Mouse (Mus musculus) testis, adult 2 months (tissue): ENCODE results near the gene Bricd5. TPM values are rescaled to one million over a fixed set of nuclear protein-coding genes. Genes with fewer than 3 reads are reported as not detected.
A peak's percentile ranks its signal among the peaks of the same experiment; 100 is the strongest.

Experiments used
- H3K27ac ChIP-seq: fragments of 200-500 bp; 2 replicates; pipeline ENCODE4 v1.5.1; 2012; ENCODE audit warnings: low read depth, low read length; ENCODE audit not compliant: control insufficient read depth, insufficient read depth
- H3K27me3 ChIP-seq: fragments of 200-500 bp; 2 replicates; pipeline ENCODE4 v1.6.1; 2012; ENCODE audit warnings: mild to moderate bottlenecking, low read length, moderate library complexity; ENCODE audit not compliant: control insufficient read depth, insufficient read depth
- H3K36me3 ChIP-seq: fragments of 200-500 bp; 2 replicates; pipeline ENCODE4 v1.6.1; 2012; ENCODE audit warnings: mild to moderate bottlenecking, low read length; ENCODE audit not compliant: control insufficient read depth, insufficient read depth
- H3K4me1 ChIP-seq: fragments of 200-500 bp; 2 replicates; pipeline ENCODE4 v1.6.1; 2012; ENCODE audit warnings: low read length; ENCODE audit not compliant: control insufficient read depth, insufficient read depth
- H3K4me3 ChIP-seq: fragments of 200-500 bp; 2 replicates; pipeline ENCODE4 v1.5.1; 2012; ENCODE audit warnings: low read depth, mild to moderate bottlenecking, low read length, moderate library complexity, mixed read lengths; ENCODE audit not compliant: control insufficient read depth
- CTCF ChIP-seq: fragments of 200-500 bp; IDR thresholded peaks from 2 replicates; pipeline ENCODE4 v1.5.1; 2012; ENCODE audit warnings: low read depth, mild to moderate bottlenecking, inconsistent platforms, low read length, moderate library complexity; ENCODE audit not compliant: control insufficient read depth, insufficient read depth, insufficient replicate concordance
- POLR2A ChIP-seq: fragments of 200-500 bp; IDR thresholded peaks from 2 replicates; pipeline ENCODE4 v1.6.1; 2012; ENCODE audit warnings: low read depth, mild to moderate bottlenecking, inconsistent platforms, low read length, moderate library complexity; ENCODE audit not compliant: control insufficient read depth
- polyA plus RNA-seq: library from polyadenylated mRNA; depleted of rRNA; stranded (reverse); fragments of >200 nt; gene quantifications from 2 replicates; pipeline ENCODE4 v1.2.3, GENCODE M21; 2012

Bricd5 gene
- polyA plus RNA-seq, 1 experiment, result 7.9 TPM

DNA sequence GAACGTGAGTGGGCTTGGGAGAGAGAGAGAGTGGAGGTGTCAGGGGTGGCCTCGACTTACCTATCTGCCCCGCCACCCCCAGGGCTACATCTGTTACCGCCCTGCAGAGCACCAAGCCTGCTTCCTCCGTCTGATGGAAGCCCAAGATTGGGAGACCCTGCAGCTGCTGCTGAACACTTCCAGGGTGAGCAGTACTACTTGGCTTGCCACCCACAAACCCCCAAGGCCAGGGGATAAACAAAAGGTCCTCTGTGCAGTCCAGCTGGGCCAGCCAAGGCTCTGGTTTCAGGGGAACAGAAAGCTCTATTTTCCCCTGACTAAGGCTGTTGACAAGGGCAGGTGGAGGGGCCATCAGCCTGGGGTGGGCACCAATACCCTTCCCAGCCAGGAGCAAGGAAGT, 873 bp downstream of the Bricd5 start:
- H3K4me3 ChIP-seq, result no peak overlapping the region

DNA sequence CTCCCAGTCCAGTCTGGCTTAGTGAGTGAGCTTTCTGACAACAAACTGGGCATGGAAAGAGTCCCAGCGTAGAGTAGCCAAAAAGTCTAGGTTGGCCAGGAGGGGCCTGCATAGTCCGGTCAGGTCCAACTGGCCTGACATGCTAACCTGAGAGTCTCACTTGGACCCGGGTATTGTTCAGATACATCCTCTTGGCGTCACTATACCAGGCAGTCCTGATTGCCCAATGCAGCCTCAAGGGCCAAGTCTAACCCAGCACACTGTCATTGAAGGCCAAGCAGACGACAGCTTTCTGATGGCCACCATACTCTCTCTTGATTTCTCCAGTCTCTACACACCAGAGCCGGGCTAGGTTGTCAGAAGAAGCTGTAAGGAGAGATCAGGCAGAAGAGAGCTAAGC, 1.9 kb downstream of the Bricd5 start:
- H3K4me1 ChIP-seq, result peaks cover 30% of the 10 kb centered on the region
- no peak overlapping the region for H3K4me3 ChIP-seq
- H3K36me3 ChIP-seq, result peaks cover 2% of the 10 kb centered on the region
- TF ChIP-seq CTCF, result no peak
- no peak for TF ChIP-seq POLR2A
- no peaks in the 10 kb centered on the region for H3K27me3 ChIP-seq
- H3K27ac ChIP-seq, result no peak overlapping the region

More for the DNA sequence above, 873 bp downstream of the Bricd5 start:
- Histone ChIP-seq H3K36me3 (peaks cover 2% of the 10 kb centered on the region), H3K4me1 (peaks cover 25% of the 10 kb centered on the region), H3K27me3 (no peaks in the 10 kb centered on the region), H3K27ac (peak overlapping the region; percentile 44)
- no peak for TF ChIP-seq POLR2A
- TF ChIP-seq CTCF, result no peak

- no peak overlapping the region for H3K27ac ChIP-seq
- peaks cover under 1% of the 10 kb centered on the region for H3K36me3 ChIP-seq
- no peaks in the 10 kb centered on the region for H3K27me3 ChIP-seq
- TF ChIP-seq CTCF (no peak), POLR2A (no peak)
- H3K4me3 ChIP-seq, result no peak overlapping the region
- peaks cover 27% of the 10 kb centered on the region for H3K4me1 ChIP-seq
Measured at GRCm38 (mm10) chr17:24476022-24476776, 2.5 kb downstream of the Bricd5 start.

- Histone ChIP-seq H3K36me3 (no peaks in the 10 kb centered on the region), H3K4me1 (peaks cover 22% of the 10 kb centered on the region), H3K27me3 (no peaks in the 10 kb centered on the region), H3K4me3 (no peak overlapping the region), H3K27ac (no peak overlapping the region)
- TF ChIP-seq POLR2A (no peak), CTCF (no peak)
Measured at GRCm38 (mm10) chr17:24477053-24477984, 3.6 kb downstream of the Bricd5 start.

DNA sequence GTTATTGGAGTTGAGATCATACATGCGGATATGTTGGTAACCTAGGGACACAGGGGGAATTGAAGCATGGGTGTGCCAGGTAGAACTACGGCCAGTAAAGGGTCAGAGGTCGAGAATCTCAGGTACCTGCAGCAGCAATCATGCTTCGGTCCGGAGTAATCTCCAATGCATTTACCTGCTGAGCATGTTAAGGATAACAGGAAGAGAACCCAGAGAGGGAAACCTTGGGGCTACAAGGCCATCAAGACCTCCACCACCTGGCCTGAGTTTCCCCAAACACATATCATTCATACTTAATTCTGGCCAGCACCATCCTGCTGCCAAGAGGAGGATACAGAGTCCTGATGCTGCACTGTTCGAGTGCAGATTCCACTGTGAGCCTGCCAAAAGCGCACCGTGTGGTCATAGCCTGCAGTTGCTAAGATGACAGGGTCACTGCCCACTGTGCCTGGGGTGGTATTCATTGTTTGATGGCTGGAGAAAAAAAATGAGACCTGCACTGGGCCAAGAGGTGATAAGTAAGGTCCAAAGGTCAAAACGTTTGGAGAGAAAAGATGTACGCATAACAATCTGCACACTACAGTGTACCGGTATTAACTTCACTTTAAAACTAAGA, 4.4 kb downstream of the Bricd5 start:
- Histone ChIP-seq H3K27me3 (no peaks in the 10 kb centered on the region), H3K36me3 (no peaks in the 10 kb centered on the region), H3K27ac (no peak overlapping the region), H3K4me3 (peak overlapping the region; percentile 100), H3K4me1 (peaks cover 20% of the 10 kb centered on the region)
- TF ChIP-seq POLR2A (no peak), CTCF (no peak; the same call in 1 of the 2 replicates)

- Histone ChIP-seq H3K4me3 (peak within 1 kb of the TSS; percentile 100), H3K27me3 (no peaks in the 10 kb centered on the region), H3K4me1 (peaks cover 20% of the 10 kb centered on the region), H3K27ac (peak within 1 kb of the TSS; percentile 99), H3K36me3 (no peaks in the 10 kb centered on the region)
- TF ChIP-seq CTCF, result peak; percentile 87; the same call in 1 of the 2 replicates
- TF ChIP-seq POLR2A, result peak; percentile 79
Measured at GRCm38 (mm10) chr17:24478663-24479380, 5.1 kb downstream of the Bricd5 start, which contains the start of gene Mlst8. Gene Mlst8 (minus strand): TSS chr17:24479078.

DNA sequence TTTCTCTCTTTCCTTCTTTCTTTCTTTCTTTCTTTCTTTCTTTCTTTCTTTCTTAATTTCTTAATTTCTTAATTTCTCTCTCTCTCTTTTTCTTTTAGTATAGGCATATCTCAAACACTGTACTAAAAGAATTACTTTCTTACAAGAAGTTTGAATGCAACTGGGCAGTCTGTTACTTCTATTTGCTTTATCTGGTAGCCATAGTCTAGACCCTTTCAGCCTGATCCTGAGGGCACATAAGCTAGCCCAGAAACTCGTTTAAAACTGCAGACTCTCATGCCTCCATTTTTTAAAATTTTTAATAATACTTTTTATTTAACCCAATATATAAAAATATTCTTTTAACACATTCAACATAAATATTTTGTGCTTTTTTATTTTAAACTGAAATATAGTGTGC, 5.7 kb downstream of the Bricd5 start:
- TF ChIP-seq CTCF (no peak), POLR2A (no peak)
- no peak overlapping the region for H3K27ac ChIP-seq
- no peak overlapping the region for H3K4me3 ChIP-seq
- H3K4me1 ChIP-seq, result peaks cover 14% of the 10 kb centered on the region
- no peaks in the 10 kb centered on the region for H3K27me3 ChIP-seq
- H3K36me3 ChIP-seq, result no peaks in the 10 kb centered on the region
